Mouse (Mus musculus): Measurements from ENCODE around the gene Slc9a4.

GRCm38 (mm10) chr1:40670025-40670424, 90.1 kb downstream of the Slc9a4 start:
- TF ChIP-seq GATA1 (IDR thresholded peaks at IDR 0.05; ENCODE audit: borderline replicate concordance, low read length): no peak
- TF ChIP-seq FLI1 (IDR thresholded peaks at IDR 0.05; ENCODE audit: low read length): no peak

Data from megakaryocyte, embryonic 14.5 days (primary cell).